ENCODE assay signal across 10 mouse cellular contexts in genomic region chr1:165848881-165849280, GRCm38 (mm10).
A peak's percentile ranks its signal among the peaks of the same experiment; 100 is the strongest.
DNase-seq lines count a peak whose midpoint lies in the region; ATAC-seq and TF ChIP-seq lines count a peak whose summit lies in the region.
"Had no signal": no experiment of that assay in that cellular context is flagged by ENCODE, and none has a peak within 500 bp of the region (broad histone marks: within the 10 kb centered on the region; RNA-seq: fewer than 3 reads in every experiment).

No protein-coding gene starts in this region.

- H3K4me2 ChIP-seq in midbrain, embryonic 11.5 days, result no peak overlapping the region
- H3K4me2 ChIP-seq in intestine, postnatal 0 days (replicated peaks; ENCODE audit: low read depth), result no peak overlapping the region
- H3K4me2 ChIP-seq: embryonic facial prominence, embryonic 12.5 days had no signal

- no peak for TF ChIP-seq CTCF in spleen, adult 2 months (IDR thresholded peaks at IDR 0.05; ENCODE audit: extremely low read depth, insufficient read depth, insufficient read length, insufficient replicate concordance)
- no peak for TF ChIP-seq CTCF in intestine, postnatal 0 days (IDR thresholded peaks at IDR 0.05; ENCODE audit: low read depth)

- H3K4me3 ChIP-seq in spleen, adult 2 months (ENCODE audit: extremely low read depth, insufficient read depth, insufficient read length), result peak overlapping the region; percentile 14
- peak overlapping the region; percentile 48 for H3K4me3 ChIP-seq in megakaryocyte, embryonic 14.5 days (replicated peaks)
- H3K4me3 ChIP-seq in midbrain, embryonic 11.5 days (ENCODE audit: low read depth, low read length), result no peak overlapping the region
- H3K4me3 ChIP-seq in intestine, postnatal 0 days (ENCODE audit: low read depth, low read length), result no peak overlapping the region
- H3K4me3 ChIP-seq: embryonic facial prominence, embryonic 12.5 days had no signal

- no peak for TF ChIP-seq POLR2A in spleen, adult 2 months (IDR thresholded peaks at IDR 0.05; ENCODE audit: low read depth, low read length)

- H3K4me1 ChIP-seq in spleen, adult 2 months (ENCODE audit: control insufficient read depth, insufficient read depth, insufficient read length), result peaks cover 29% of the 10 kb centered on the region; the same call in 1 of the 2 replicates
- peaks cover 39% of the 10 kb centered on the region for H3K4me1 ChIP-seq in megakaryocyte, embryonic 14.5 days
- peaks cover 13% of the 10 kb centered on the region for H3K4me1 ChIP-seq in midbrain, embryonic 11.5 days (ENCODE audit: control insufficient read depth, insufficient read depth, low read length)
- H3K4me1 ChIP-seq in intestine, postnatal 0 days (replicated peaks; ENCODE audit: control insufficient read depth, insufficient read depth, low read length), result no peaks in the 10 kb centered on the region

- ATAC-seq in common myeloid progenitor, adult 5-6 weeks (replicated peaks; ENCODE audit: low read depth, poor library complexity, severe bottlenecking), result peak; percentile 17
- ATAC-seq in midbrain, embryonic 11.5 days (ENCODE audit: low FRiP score), result no peak
- ATAC-seq in intestine, postnatal 0 days, result no peak
- ATAC-seq: Patski had no signal

- no peaks in the 10 kb centered on the region for H3K9me3 ChIP-seq in megakaryocyte, embryonic 14.5 days
- H3K9me3 ChIP-seq in midbrain, embryonic 11.5 days (ENCODE audit: control insufficient read depth, low read length), result no peaks in the 10 kb centered on the region
- H3K9me3 ChIP-seq in intestine, postnatal 0 days (ENCODE audit: control insufficient read depth), result no peaks in the 10 kb centered on the region
- H3K9me3 ChIP-seq: embryonic facial prominence, embryonic 12.5 days had no signal

- no peaks in the 10 kb centered on the region for H3K36me3 ChIP-seq in spleen, adult 2 months (ENCODE audit: control insufficient read depth, insufficient read depth, low read length)
- no peaks in the 10 kb centered on the region for H3K36me3 ChIP-seq in megakaryocyte, embryonic 14.5 days (replicated peaks; ENCODE audit: low read length)
- H3K36me3 ChIP-seq in midbrain, embryonic 11.5 days (ENCODE audit: control insufficient read depth, insufficient read depth, low read length), result no peaks in the 10 kb centered on the region
- no peaks in the 10 kb centered on the region for H3K36me3 ChIP-seq in intestine, postnatal 0 days (ENCODE audit: control insufficient read depth, insufficient read depth)
- H3K36me3 ChIP-seq: embryonic facial prominence, embryonic 12.5 days had no signal

- 6% methylated on average over 4 of the region's 4 CpGs for WGBS in spleen, adult 2 months
- WGBS in midbrain, embryonic 11.5 days, result 70% methylated on average over 4 of the region's 4 CpGs
- WGBS in intestine, postnatal 0 days, result 61% methylated on average over 4 of the region's 4 CpGs

- no peak overlapping the region for H3K9ac ChIP-seq in midbrain, embryonic 11.5 days (ENCODE audit: low read length)
- no peak overlapping the region for H3K9ac ChIP-seq in intestine, postnatal 0 days (ENCODE audit: low read depth, low read length)
- H3K9ac ChIP-seq: embryonic facial prominence, embryonic 12.5 days had no signal

- H3K27ac ChIP-seq in spleen, adult 2 months (ENCODE audit: insufficient read depth, low read length), result peak overlapping the region; percentile 85
- H3K27ac ChIP-seq in midbrain, embryonic 11.5 days (ENCODE audit: low read depth, low read length), result no peak overlapping the region
- H3K27ac ChIP-seq in intestine, postnatal 0 days (ENCODE audit: low read depth, low read length), result no peak overlapping the region
- H3K27ac ChIP-seq: embryonic facial prominence, embryonic 12.5 days had no signal

- peak in 1 of 2 experiments; percentile 51 for DNase-seq in spleen, adult 2 months (ENCODE audit: low read depth in 1 of 2, low spot score in 2 of 2)
- DNase-seq in spleen, postnatal 4 days (ENCODE audit: low spot score in 2 of 2), result no peak
- DNase-seq in midbrain, embryonic 11.5 days (ENCODE audit: low spot score, missing footprints), result no peak
- no peak for DNase-seq in layer of hippocampus, adult 11-12 months (ENCODE audit: low spot score)
- DNase-seq: kidney, postnatal 14 days had no signal

- H3K27me3 ChIP-seq in spleen, adult 2 months (ENCODE audit: control insufficient read depth, insufficient read depth, low read length), result no peaks in the 10 kb centered on the region
- H3K27me3 ChIP-seq in megakaryocyte, embryonic 14.5 days (replicated peaks), result peaks cover 87% of the 10 kb centered on the region
- H3K27me3 ChIP-seq in midbrain, embryonic 11.5 days (ENCODE audit: control insufficient read depth, insufficient read depth, low read length), result peaks cover 13% of the 10 kb centered on the region
- 0 out of 2 replicates have a peak, but pooled peaks cover 6% of the 10 kb centered on the region for H3K27me3 ChIP-seq in intestine, postnatal 0 days (replicated peaks; ENCODE audit: control insufficient read depth, insufficient read depth, low read length)
- H3K27me3 ChIP-seq: Patski had no signal

Comparison
In these comparisons a context has a peak if more than half of its experiments do, and no peak if none do; other contexts are left out.
1. H3K4me3 ChIP-seq: peak in spleen, adult 2 months (single experiment) and megakaryocyte, embryonic 14.5 days (single experiment); none in midbrain, embryonic 11.5 days (single experiment) and intestine, postnatal 0 days (single experiment).